Mouse (Mus musculus) cerebellum, adult 18-20 months (tissue): Measurements from ENCODE around the gene Pdzd2.
A peak's percentile ranks its signal among the peaks of the same experiment; 100 is the strongest.

Experiments
- DNase-seq, 2 experiments: peaks; one replicate each; pipeline ENCODE4 v3.0.0; 2021

The Pdzd2 gene

DNA sequence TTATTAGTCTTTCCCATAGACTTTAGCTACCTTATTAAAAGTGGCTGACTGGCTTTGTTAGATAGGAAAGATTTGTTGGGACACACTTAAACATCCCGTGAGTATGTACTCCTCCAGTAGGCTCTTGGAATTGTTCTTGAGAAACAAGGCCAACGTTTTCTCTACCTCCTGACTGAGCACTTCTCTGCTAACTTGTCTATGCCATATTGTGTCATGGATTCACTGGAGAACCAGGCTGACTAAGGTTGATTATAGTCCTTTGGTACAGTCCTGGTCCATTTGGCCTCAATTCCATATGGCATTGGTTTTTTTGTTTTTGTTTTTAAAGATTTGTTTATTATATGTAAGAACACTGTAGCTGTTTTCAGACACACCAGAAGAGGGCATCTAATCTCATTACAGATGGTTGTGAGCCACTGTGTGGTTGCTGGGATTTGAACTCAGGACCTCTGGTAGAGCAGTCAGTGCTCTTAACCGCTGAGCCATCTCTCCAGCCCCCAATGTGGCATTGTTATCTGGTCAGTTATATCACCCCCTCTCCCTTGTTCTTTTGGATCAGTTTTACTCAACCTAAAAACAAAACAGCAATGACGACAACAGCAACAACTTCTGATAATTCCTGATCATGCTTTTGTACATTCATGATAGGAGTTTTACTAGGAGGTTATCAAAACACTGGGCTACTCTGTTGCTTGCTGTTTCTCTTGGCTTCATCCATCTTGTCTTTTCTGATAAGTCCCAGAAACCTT is 402.5 kb downstream of the Pdzd2 start:
- DNase-seq, result no peak

DNA sequence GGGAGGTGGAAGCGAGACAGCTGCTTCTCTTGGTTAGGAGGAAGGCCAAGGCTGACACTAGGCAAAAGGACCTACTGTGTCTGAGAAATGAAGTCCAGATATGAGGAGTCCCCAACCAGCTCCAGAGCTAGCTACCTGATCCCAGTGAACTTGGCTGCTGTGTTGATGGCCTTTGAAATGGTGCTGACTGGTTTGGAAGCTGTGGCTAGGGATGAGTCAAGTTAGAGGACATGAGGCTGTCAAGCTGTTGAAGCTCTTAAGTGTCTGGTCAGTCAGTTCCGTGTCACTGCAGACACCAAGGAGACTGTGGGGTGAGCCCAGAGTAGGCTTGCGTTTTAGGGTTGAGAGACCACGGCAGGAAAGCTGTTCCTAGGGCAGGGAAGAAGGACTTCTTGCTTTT is 405.3 kb downstream of the Pdzd2 start:
- DNase-seq, result no peak

DNA sequence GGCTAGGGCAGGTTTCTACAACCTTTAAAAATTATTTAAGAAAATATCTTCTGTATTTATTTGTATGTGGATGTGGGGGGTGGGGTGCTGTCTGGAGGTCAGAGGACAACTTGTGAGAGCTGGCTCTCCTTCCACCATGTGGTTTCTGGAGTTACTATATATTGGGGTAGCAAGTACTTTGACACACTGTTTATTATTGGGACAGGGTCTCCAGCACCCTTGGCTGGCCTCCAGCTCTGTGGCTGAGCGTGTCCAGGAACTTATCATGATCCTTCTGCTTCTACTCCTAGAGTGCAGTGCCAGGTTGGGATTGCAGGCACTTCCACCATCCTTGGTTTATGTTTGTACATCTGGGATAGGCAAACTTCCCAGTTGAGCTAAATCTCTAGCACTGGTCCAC is 408.4 kb downstream of the Pdzd2 start:
- DNase-seq, result no peak

DNA sequence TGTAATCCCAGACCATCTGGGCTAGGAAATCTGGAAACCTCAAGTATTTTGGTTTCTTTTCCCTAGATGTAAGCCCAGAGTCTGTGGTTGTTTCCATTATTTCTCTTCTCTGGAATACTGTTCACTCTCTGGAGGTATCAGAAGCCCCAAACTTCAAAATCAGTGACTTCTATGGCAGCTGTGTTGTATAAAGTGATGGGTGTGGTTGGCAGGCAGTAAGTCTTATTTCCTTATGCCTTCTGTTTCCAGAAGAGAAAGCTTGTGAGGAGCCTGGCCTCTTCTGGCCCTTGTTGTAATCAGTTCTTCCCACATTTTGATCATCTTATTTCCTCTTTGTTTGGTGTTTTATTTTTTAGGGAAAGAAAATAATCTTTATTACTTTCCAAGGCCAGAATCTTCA is 408.8 kb downstream of the Pdzd2 start:
- no peak for DNase-seq

DNA sequence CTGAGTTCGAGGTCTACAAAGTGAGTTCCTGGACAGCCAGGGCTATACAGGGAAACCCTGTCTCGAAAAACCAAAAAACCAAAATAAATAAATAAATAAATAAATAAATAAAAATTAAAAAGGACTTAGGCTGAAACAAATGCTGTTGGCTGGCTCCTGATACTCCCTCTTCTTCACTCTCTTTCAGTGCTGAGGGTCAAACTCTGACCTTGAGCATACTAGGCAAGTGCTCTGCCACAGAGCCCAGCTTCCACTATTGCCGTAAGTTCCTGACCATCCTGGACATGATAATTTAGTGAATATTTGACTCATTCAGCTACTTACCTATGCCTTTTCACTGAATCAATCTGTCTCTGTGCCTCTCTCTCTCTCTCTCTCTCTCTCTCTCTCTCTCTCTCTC is 409.3 kb downstream of the Pdzd2 start:
- no peak for DNase-seq

DNA sequence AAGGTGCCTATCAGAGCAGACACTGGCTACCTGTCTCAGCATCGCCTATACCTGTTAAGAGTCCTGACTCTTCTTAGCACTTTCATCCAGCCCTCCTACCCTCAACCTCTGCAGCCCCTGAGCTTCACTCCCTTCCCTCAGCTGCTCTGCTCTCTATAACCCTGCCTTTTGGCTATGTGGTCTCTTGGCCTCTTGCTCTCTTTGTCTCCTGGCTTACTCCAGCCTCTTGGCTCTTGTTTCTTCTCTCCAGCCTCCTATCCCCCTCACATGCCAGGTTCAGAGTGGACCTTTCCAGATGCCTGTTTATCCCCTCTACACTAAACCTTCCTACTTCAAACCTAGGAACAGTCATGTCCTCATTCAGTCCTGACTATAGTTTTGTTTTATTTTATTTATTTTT is 415.4 kb downstream of the Pdzd2 start:
- DNase-seq, result no peak

DNA sequence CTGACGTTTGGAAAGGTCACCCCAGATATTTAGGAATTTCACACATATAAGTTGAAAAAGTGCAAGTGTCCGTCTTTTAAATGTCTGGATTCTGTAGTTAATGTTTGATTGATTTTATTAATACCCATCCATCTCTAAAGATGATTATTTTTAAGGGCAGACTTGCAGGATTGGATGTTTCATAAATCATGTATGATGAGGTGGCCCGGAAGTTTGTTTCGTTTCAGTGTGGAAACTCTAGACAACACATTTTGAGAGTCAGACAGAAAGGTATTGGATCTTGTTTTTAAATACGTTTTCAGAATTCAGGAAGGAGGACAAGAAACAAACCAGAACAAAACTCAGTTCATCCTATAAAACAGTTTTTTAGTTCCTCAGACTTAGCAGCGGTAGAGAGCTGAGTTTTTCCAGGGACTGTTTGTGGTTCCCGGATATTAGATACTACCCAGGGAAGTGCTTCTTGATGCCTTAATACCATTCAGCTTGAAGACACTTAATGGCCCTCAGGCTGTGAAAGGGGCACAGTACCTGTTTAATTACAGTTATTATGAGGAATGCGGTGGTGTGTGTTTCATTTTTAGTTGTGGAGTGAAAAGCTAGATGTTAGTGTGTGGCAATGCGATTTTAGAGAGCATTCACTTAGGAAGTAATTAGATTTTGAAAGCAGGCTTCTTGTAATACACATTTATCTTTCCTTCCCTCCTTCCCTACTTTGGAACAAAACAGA is 416.9 kb downstream of the Pdzd2 start:
- DNase-seq, result no peak

DNA sequence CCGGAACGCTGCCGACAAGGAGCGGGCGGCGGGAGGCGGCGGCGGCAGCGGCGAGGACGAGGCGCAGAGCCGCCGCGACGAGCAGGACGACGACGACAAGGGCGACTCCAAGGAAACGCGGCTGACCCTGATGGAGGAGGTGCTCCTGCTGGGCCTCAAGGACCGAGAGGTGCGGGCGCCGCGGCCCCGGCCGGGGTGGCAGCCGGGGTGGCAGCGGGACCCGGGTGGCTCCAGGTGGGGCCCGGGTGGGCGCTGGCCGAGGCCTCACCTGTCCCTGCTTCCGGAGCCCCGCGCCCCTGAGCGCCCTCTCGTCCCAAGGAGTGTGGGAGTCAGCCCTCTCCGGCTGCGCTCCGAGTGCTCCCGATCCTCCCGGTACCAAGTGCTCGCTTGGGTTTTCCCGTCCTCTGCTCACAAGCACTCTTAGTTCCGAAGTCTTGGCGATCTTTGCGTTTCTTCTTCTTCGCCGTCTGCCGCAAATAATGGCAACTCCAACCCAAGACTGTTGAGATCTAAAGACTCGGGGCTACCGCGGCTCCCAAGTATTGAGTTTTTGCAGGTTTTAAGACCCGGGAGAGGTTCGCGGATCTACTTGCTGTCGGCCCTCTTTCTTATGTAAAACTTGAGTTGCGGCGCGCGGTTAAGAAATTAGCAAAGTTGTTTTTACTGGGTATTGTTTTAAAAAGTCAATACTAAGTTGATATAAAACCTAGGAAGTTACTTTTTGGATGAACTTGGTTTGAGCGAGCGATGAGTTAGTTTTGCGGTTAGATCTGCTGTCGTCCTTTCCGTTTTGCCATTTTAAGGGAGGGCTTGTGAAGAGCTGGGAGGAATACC is 417.7 kb downstream of the Pdzd2 start, which contains the start of gene 1810049J17Rik:
TSS of gene 1810049J17Rik (minus strand) at position 112 of the 834 bp plus-strand sequence.
- DNase-seq, result peak in 1 of 2 experiments; percentile 43

DNA sequence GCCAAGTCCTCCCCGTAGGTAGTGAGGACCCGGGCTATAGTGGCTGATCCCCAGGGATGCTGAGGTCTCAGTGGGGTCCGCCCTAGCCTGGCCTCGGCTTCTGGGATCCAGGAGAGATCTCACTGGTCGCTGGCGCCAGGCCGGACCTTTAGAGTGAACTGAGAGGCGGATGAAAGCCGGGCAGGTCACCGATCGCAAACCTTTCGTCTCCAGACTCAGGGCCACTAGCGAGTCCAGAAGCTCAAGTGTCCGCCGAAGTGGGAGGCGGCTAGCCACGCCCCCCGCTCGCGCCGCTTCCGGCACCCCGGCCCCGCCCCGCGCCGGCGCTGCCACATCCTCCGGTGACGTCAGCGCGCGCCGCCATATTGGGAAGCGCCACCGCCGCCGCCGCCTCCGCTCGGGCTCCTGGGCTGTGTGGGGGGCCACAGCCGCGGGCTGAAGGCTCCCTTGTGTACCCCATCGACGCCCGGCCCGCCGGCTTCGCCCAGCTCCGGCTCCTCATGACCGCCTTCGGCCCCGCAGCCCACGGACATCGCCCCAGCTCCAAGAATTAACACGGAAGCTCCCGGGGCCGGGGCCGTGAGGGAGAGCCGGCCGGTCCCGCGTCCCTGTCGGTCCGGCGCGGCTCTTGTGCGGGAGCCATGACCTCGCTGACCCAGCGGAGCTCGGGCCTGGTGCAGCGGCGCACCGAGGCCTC is 418.5 kb downstream of the Pdzd2 start, which contains the start of gene Golph3:
TSS of gene Golph3 (plus strand) at position 360 of the 697 bp plus-strand sequence.
- DNase-seq, result peak; percentile 94 to 99

DNA sequence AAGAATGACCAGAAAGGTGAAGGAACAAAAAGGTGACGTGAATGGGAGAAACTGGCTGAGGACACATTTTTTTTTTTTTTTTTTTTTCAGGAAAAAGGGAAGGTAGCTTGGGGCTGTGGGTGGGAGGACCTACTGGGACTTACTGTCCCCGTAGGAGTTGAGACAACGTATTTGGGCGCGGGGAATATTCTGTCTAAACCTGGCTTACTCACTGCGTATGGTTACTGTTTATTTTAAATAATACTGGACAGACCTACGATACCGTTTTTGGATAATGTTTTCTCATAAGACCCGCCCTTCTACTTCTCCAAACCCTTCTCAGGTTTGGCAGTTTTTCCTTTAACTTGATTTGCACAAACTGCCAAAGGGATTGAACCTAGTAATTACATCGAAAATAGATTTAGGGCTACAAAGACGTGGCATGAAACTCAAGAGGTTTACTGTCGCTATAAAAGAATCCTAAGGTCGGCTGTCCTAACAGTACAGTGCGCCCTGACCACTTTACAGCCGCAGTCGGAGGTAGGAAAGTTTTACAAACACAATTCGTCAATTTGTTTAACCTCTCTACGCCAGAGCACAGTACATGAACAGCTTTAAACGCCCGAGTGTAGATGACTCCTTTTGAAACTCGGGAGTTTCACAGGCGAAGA is 419.2 kb downstream of the Pdzd2 start:
- DNase-seq, result no peak

DNA sequence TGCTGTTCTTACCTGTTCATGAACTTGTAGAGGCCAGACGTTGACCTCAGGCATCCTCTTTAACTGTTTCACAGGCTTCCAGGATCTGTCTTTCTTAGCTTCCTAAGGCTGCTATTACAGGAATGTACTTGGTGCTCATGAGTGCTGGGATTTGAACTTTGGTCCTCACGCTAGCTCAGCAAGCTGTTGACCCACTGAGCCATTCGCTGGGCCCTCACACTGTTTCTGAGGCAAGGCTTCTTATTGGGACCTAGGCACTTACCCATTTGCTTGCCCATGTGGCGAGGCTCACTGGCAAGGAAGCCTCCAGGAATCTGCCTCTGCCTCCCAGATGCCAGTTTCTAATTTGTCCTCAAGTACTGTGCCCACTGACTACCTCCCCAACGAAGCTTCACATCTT is 419.8 kb downstream of the Pdzd2 start:
- no peak for DNase-seq

DNA sequence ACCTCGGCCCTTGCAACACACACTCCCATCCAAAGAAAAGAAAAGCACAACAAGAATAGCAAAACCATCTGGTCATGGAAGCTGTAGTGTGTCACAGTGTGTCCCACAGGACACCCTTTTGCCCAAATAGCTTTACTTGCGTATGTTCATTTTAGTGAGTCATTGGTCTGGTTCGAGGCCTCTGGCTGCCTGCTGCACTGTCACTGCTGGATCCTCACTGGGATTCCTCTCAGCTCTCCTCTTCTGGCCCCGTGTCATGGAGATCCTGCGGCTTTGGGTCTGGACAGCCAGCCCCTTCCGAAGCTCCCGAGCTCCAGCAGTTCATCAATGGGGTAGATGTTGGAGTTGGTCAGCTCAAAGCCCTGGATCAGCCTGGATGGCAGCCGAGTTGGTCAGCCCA is 421.3 kb downstream of the Pdzd2 start:
- no peak for DNase-seq

DNA sequence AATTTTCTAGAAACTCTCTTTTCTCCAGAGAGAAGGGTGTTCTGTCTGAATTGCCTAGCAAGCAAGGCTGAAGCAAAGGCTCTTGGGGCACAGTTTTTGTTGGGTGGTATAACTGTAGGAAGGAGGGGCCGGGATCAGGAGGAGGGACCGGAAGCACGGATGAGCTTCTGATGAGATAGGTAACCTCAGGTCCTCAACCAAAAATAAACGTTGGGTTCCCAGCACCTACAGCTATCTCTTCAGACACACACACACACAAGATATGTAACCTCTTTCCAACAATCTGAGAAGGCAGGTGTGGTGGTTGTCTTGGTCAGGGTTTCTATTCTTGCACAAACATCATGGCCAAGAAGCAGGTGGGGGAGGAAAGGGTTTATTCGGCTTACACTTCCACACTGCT is 422.4 kb downstream of the Pdzd2 start:
- DNase-seq, result no peak

DNA sequence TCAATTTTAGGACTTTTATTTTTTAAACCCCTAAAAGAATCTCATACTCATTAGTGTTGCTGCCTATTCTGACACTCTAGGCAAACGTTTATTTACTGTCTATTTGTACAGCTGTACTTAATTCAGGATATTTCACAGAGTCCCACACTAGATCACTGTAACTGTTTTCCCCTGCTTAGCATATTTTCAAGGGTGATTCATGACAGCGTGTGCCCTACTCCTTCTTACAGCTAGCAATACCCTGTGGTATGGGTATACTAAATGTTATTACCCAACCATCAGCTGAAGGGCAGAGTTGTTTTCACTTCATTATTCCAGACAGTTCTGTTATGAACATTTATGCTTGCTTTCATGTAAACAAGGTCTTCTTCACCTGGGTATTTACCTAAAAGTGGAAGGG is 423.7 kb downstream of the Pdzd2 start:
- DNase-seq, result no peak

DNA sequence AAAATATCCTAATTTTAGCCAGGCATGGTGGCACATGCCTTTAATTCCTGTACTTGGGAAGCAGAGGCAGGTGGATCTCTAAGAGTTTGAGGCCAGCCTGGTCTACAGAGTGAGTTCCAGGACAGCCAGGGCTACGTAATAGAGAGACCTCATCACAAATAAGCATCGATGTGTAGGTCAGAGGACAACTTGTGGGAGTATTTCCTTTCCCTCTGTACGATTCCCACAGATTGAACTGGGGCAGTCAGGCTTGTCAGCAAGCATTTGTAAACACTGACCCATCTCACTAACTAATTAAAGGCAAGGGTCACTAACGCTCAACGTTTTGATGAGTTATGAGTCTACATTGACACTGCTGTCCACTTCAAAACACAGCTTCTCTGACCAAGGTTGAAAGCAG is 425.1 kb downstream of the Pdzd2 start:
- DNase-seq, result no peak

DNA sequence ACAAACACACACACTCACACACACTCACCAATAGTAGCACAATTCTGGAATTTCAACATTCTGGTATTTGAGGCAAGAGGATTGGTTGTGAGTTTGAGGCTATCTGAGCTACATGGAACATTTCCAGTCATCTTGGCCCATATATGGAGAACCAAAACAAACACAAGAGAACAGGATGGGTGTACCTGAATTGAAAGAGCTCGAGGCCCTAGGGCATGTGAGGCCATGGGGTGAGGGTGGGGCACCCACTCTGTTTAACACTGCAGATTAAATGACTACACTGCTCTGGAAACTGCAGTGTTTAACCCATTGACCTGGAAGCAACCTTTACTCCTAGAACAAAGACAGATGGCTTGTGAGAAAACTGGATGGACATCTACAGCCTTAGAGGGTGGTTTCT is 426.5 kb downstream of the Pdzd2 start:
- no peak for DNase-seq

DNA sequence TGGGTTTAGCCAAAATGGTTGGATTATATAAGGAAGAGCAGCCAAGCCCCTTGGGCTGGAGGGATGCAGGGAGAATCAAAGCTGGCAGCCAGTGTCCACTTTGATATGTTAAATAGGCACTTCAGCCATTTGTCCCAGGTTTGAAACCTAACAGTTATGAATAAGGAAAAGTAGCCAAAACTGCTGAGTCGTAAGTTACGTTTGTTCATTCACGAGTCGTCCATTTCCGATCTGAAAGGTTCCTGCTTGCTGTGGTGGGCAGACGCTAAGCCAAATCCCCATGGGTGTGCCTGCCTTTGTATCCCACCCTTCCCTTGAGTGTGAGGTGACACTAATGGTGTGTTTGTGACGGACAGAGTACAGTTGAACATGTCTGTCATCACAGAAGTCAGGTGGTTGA is 428.3 kb downstream of the Pdzd2 start:
- DNase-seq, result no peak

DNA sequence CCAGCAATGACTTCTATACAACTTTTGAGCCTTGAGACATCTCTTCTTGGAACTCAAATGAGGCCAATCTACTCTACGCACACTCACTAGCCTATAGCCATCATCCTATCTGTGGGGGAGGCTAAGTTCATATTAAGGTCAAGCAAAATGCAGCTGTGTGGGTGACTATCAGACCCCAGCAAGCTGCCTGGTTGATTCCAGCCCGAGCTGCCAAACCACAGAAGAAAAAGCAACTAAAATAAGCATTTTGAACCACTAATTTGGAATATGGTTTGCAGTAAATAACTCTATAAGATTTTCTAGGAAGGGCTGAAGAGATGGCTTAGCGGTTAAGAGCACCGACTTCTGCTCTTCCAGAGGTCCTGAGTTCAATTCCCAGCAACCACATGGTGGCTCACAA is 429.0 kb downstream of the Pdzd2 start:
- DNase-seq, result no peak
